Mouse (Mus musculus) midbrain, embryonic 11.5 days (tissue): ENCODE measurements at regions not wholly inside any gene's neighbourhood (a gene's known extent, or its start where the extent isn't known, plus 50 kb on each side); places are given as distances from the start of the nearest gene placed in this dataset.

Experiments
- ATAC-seq: fragments of 200-750 bp; cut with Nextera tagmentation; 2 replicates; pipeline ENCODE4 v1.8.0; 2017; ENCODE audit warnings: moderate TSS enrichment, moderate library complexity; ENCODE audit not compliant: low FRiP score
- DNase-seq: peaks from one replicate; pipeline ENCODE4 v3.0.0; 2015; ENCODE audit warnings: low spot score; ENCODE audit errors: missing footprints
- H3K27ac ChIP-seq: fragments of 300-500 bp; sonication (generic); 2 replicates; pipeline ENCODE4 v1.5.1; 2014; ENCODE audit warnings: low read depth, low read length
- H3K27me3 ChIP-seq: fragments of 300-500 bp; sonication (generic); 2 replicates; pipeline ENCODE4 v1.6.1; 2014; ENCODE audit warnings: mild to moderate bottlenecking, low read length, moderate library complexity, mixed read lengths; ENCODE audit not compliant: control insufficient read depth, insufficient read depth
- H3K36me3 ChIP-seq: fragments of 300-500 bp; sonication (generic); 2 replicates; pipeline ENCODE4 v1.6.1; 2014; ENCODE audit warnings: mild to moderate bottlenecking, low read length, moderate library complexity, mixed read lengths; ENCODE audit not compliant: control insufficient read depth, insufficient read depth
- H3K4me1 ChIP-seq: fragments of 300-500 bp; sonication (generic); 2 replicates; pipeline ENCODE4 v1.6.1; 2014; ENCODE audit warnings: low read length; ENCODE audit not compliant: control insufficient read depth, insufficient read depth
- H3K4me2 ChIP-seq: fragments of 300-500 bp; sonication (generic); 2 replicates; pipeline ENCODE4 v1.6.1; 2014; ENCODE audit warnings: mild to moderate bottlenecking, moderate library complexity
- H3K4me3 ChIP-seq: fragments of 300-500 bp; sonication (generic); 2 replicates; pipeline ENCODE4 v1.5.1; 2014; ENCODE audit warnings: low read depth, low read length
- H3K9ac ChIP-seq: fragments of 300-500 bp; sonication (generic); 2 replicates; pipeline ENCODE4 v1.6.1; 2014; ENCODE audit warnings: low read length
- H3K9me3 ChIP-seq: fragments of 300-500 bp; sonication (generic); 2 replicates; pipeline ENCODE4 v1.6.1; 2016; ENCODE audit warnings: low read length; ENCODE audit not compliant: control insufficient read depth
- WGBS: fragments of 180-500 bp; shearing (Covaris S2); extraction: QIAGEN DNeasy Blood & Tissue Kit; methylation state at CpG from one replicate; pipeline ENCODE4 v1.1.7; 2014; 5-methylcytosine and 5-hydroxymethylcytosine counted together

DNA sequence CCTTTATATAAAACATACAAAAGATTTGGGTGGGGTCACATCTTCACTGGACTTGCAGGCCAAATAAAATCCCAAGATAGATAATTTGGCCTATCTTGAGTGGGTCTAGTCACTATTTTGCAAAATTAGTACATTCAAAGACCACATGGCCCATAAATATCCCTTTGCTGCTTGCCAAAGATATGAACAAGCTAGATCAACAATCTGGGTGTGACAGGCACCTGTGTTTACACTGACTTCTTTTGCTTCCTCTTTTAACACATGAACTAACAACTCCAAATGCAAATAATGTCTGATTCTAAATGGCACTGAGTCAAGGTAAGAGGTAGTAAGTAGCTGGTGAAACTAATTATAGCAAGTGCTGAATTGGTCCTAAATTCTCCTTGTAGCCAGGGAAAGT lies 370.2 kb upstream of the Slc30a5 start:
- Histone ChIP-seq H3K4me1 (no peaks in the 10 kb centered on the region), H3K27me3 (no peaks in the 10 kb centered on the region), H3K27ac (no peak overlapping the region), H3K36me3 (no peaks in the 10 kb centered on the region), H3K4me2 (no peak overlapping the region), H3K4me3 (no peak overlapping the region), H3K9ac (no peak overlapping the region), H3K9me3 (no peaks in the 10 kb centered on the region)
- DNase-seq (no peak), ATAC-seq (no peak)

GRCm38 (mm10) chr13:101202565-101203313 lies 369.5 kb upstream of the Slc30a5 start:
- DNase-seq (no peak), ATAC-seq (no peak)
- H3K4me2 ChIP-seq = no peak overlapping the region
- no peak overlapping the region for H3K4me3 ChIP-seq
- H3K9ac ChIP-seq = no peak overlapping the region
- H3K4me1 ChIP-seq = no peaks in the 10 kb centered on the region
- no peak overlapping the region for H3K27ac ChIP-seq
- no peaks in the 10 kb centered on the region for H3K9me3 ChIP-seq
- H3K36me3 ChIP-seq = no peaks in the 10 kb centered on the region
- WGBS = 80% methylated on average over 4 of the region's 4 CpGs
- no peaks in the 10 kb centered on the region for H3K27me3 ChIP-seq

- 92% methylated on average over 7 of the region's 7 CpGs for WGBS
- no peaks in the 10 kb centered on the region for H3K36me3 ChIP-seq
- no peak overlapping the region for H3K9ac ChIP-seq
- no peak overlapping the region for H3K4me3 ChIP-seq
- no peak overlapping the region for H3K4me2 ChIP-seq
- no peak overlapping the region for H3K27ac ChIP-seq
- no peaks in the 10 kb centered on the region for H3K9me3 ChIP-seq
- no peak for ATAC-seq
- DNase-seq = no peak
- no peaks in the 10 kb centered on the region for H3K27me3 ChIP-seq
- no peaks in the 10 kb centered on the region for H3K4me1 ChIP-seq
Measured at GRCm38 (mm10) chr13:101190249-101190830, 357.1 kb upstream of the Slc30a5 start.

- Histone ChIP-seq H3K4me2 (no peak overlapping the region), H3K4me3 (no peak overlapping the region), H3K27me3 (no peaks in the 10 kb centered on the region), H3K9me3 (no peaks in the 10 kb centered on the region), H3K4me1 (no peaks in the 10 kb centered on the region), H3K9ac (no peak overlapping the region), H3K36me3 (no peaks in the 10 kb centered on the region), H3K27ac (no peak overlapping the region)
- ATAC-seq (no peak), DNase-seq (no peak)
- WGBS = 85% methylated on average over 2 of the region's 2 CpGs
Measured at GRCm38 (mm10) chr13:101182387-101182786, 349.2 kb upstream of the Slc30a5 start.

DNA sequence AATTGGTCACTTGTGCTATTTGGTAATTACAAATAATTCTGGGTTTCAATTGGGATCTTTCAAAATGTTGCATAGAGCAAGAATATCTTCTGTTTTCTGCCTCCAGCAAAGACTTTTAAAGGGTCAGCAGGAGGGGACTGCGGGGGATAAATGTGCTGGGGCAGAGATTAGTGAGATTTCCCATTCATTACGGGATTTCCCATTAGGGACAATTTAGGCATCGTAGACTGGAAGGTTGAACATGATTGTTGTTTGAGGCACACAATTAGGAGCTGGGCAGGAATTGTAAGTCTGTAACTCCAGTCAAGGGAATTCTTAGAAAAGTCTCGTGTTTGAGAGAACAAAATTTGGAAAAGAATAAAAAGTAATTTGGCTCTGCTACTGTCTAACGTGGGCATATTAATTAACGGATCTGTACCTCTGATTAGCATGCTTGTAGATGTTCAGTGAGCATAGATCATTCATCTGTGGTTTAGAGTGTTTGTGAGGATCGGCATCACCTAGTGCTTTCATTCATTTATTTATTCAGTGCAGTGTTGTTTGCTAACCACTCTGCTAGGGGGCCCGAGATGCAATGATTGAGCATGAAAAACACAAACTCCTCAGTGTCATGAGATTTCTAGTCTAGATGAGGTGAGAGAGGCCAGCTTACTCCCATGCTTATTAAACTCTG lies 341.9 kb upstream of the Slc30a5 start:
- Histone ChIP-seq H3K4me3 (no peak overlapping the region), H3K27ac (no peak overlapping the region), H3K36me3 (no peaks in the 10 kb centered on the region), H3K4me1 (no peaks in the 10 kb centered on the region), H3K27me3 (no peaks in the 10 kb centered on the region), H3K4me2 (no peak overlapping the region), H3K9ac (no peak overlapping the region), H3K9me3 (no peaks in the 10 kb centered on the region)
- DNase-seq (no peak), ATAC-seq (no peak)
- 62% methylated on average over 8 of the region's 8 CpGs for WGBS

GRCm38 (mm10) chr13:101161768-101162167 lies 328.5 kb upstream of the Slc30a5 start:
- Histone ChIP-seq H3K36me3 (no peaks in the 10 kb centered on the region), H3K4me3 (no peak overlapping the region), H3K27me3 (no peaks in the 10 kb centered on the region), H3K4me1 (no peaks in the 10 kb centered on the region), H3K9me3 (no peaks in the 10 kb centered on the region), H3K9ac (no peak overlapping the region), H3K4me2 (no peak overlapping the region), H3K27ac (no peak overlapping the region)
- WGBS = 67% methylated on average over 2 of the region's 2 CpGs
- no peak for ATAC-seq
- DNase-seq = no peak

DNA sequence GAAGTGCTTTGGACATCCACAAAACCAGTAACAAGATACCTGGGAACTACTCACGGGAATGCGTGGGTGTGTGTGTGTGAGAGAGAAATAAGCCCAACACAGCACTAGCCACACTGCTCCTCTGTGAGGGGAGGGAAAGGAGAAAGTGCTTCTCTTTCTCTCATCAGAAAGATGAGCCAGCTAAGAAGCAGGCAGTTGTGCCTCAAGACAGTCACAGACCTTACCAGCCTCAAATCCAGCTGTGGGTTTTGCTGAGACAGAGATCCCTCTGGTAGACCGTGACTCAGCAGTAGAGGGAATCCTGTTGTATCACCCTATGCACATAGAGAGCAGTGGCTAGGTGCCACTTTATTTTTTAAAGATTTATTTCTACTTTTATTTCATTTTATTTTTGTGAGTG lies 326.7 kb upstream of the Slc30a5 start:
- Histone ChIP-seq H3K9ac (no peak overlapping the region), H3K4me3 (no peak overlapping the region), H3K36me3 (no peaks in the 10 kb centered on the region), H3K4me1 (no peaks in the 10 kb centered on the region), H3K9me3 (no peaks in the 10 kb centered on the region), H3K4me2 (no peak overlapping the region), H3K27ac (no peak overlapping the region), H3K27me3 (no peaks in the 10 kb centered on the region)
- 95% methylated on average over 3 of the region's 3 CpGs for WGBS
- no peak for ATAC-seq
- no peak for DNase-seq

DNA sequence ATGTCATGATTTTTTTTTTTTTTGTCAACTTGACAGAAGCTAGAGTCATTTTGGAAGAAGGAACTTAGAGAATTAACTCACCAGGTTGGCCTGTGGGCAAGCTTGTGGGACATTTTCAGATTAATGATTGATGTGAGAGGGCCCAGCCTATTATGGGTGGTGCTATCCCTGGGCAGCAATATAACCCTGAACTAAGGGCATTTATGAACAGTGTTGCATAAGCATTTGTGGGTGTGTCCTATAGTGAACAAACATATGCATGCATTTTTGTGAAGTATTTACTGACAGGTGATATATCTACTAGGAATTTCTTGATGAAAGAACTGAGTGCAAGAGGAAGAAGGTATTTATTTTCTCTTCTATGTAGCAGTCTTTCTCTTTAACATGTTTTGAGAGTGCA lies 320.5 kb upstream of the Slc30a5 start:
- DNase-seq (no peak), ATAC-seq (no peak)
- Histone ChIP-seq H3K4me3 (no peak overlapping the region), H3K9ac (no peak overlapping the region), H3K36me3 (no peaks in the 10 kb centered on the region), H3K27ac (no peak overlapping the region), H3K9me3 (no peaks in the 10 kb centered on the region), H3K27me3 (no peaks in the 10 kb centered on the region), H3K4me1 (no peaks in the 10 kb centered on the region), H3K4me2 (no peak overlapping the region)

DNA sequence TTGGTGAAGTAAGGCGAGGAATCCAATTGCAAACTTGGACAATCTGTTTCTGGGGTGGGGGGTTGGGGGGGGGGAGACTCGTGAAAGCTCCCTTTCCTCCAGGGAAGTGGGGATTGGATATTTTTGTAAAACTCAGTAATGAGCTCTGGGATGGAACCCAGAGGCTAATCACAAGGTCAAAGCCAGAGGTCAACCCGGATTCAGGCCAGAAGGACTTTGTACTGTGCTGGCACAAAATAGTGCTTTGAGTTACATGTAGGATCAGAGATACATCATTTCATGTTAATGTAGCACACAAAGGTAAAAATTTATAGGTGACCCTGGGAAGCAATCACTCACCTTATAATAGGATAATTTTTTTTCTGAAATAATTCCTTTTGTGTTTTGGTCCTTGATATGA lies 309.5 kb upstream of the Slc30a5 start:
- DNase-seq (no peak), ATAC-seq (no peak)
- WGBS = 76% methylated on average over 3 of the region's 3 CpGs
- Histone ChIP-seq H3K9me3 (no peaks in the 10 kb centered on the region), H3K27me3 (no peaks in the 10 kb centered on the region), H3K4me2 (no peak overlapping the region), H3K4me1 (no peaks in the 10 kb centered on the region), H3K36me3 (no peaks in the 10 kb centered on the region), H3K4me3 (no peak overlapping the region), H3K9ac (no peak overlapping the region), H3K27ac (no peak overlapping the region)
